Mouse (Mus musculus) midbrain, embryonic 11.5 days (tissue): ENCODE results near the gene Stard13. TPM values are rescaled to one million over a fixed set of nuclear protein-coding genes. Genes with fewer than 3 reads are reported as not detected.

ENCODE experiments used
- ATAC-seq: fragments of 200-750 bp; cut with Nextera tagmentation; 2 replicates; pipeline ENCODE4 v1.8.0; 2017; ENCODE audit warnings: moderate TSS enrichment, moderate library complexity; ENCODE audit not compliant: low FRiP score
- DNase-seq: peaks from one replicate; pipeline ENCODE4 v3.0.0; 2015; ENCODE audit warnings: low spot score; ENCODE audit errors: missing footprints
- H3K27ac ChIP-seq: fragments of 300-500 bp; sonication (generic); 2 replicates; pipeline ENCODE4 v1.5.1; 2014; ENCODE audit warnings: low read depth, low read length
- H3K27me3 ChIP-seq: fragments of 300-500 bp; sonication (generic); 2 replicates; pipeline ENCODE4 v1.6.1; 2014; ENCODE audit warnings: mild to moderate bottlenecking, low read length, moderate library complexity, mixed read lengths; ENCODE audit not compliant: control insufficient read depth, insufficient read depth
- H3K36me3 ChIP-seq: fragments of 300-500 bp; sonication (generic); 2 replicates; pipeline ENCODE4 v1.6.1; 2014; ENCODE audit warnings: mild to moderate bottlenecking, low read length, moderate library complexity, mixed read lengths; ENCODE audit not compliant: control insufficient read depth, insufficient read depth
- H3K4me1 ChIP-seq: fragments of 300-500 bp; sonication (generic); 2 replicates; pipeline ENCODE4 v1.6.1; 2014; ENCODE audit warnings: low read length; ENCODE audit not compliant: control insufficient read depth, insufficient read depth
- H3K4me2 ChIP-seq: fragments of 300-500 bp; sonication (generic); 2 replicates; pipeline ENCODE4 v1.6.1; 2014; ENCODE audit warnings: mild to moderate bottlenecking, moderate library complexity
- H3K4me3 ChIP-seq: fragments of 300-500 bp; sonication (generic); 2 replicates; pipeline ENCODE4 v1.5.1; 2014; ENCODE audit warnings: low read depth, low read length
- H3K9ac ChIP-seq: fragments of 300-500 bp; sonication (generic); 2 replicates; pipeline ENCODE4 v1.6.1; 2014; ENCODE audit warnings: low read length
- H3K9me3 ChIP-seq: fragments of 300-500 bp; sonication (generic); 2 replicates; pipeline ENCODE4 v1.6.1; 2016; ENCODE audit warnings: low read length; ENCODE audit not compliant: control insufficient read depth
- WGBS: fragments of 180-500 bp; shearing (Covaris S2); extraction: QIAGEN DNeasy Blood & Tissue Kit; methylation state at CpG from one replicate; pipeline ENCODE4 v1.1.7; 2014; 5-methylcytosine and 5-hydroxymethylcytosine counted together
- polyA plus RNA-seq: library from polyadenylated mRNA; unstranded; fragments of >200 nt; fragmentation: Nextera tagmentation; extraction: Ambion mirVana; gene quantifications from 2 replicates; pipeline ENCODE4 v1.2.1, GENCODE M21; 2014

Stard13 gene
- polyA plus RNA-seq, 1 experiment from 2014 or later: 2.9 TPM

GRCm38 (mm10) chr5:151127298-151127717 is 106.3 kb downstream of the Stard13 start:
- Histone ChIP-seq H3K9ac (no peak overlapping the region), H3K27me3 (no peaks in the 10 kb centered on the region), H3K27ac (no peak overlapping the region), H3K4me2 (no peak overlapping the region), H3K4me1 (no peaks in the 10 kb centered on the region), H3K9me3 (no peaks in the 10 kb centered on the region), H3K4me3 (no peak overlapping the region), H3K36me3 (no peaks in the 10 kb centered on the region)
- 69% methylated on average over 6 of the region's 6 CpGs for WGBS
- ATAC-seq: no peak
- DNase-seq: no peak

DNA sequence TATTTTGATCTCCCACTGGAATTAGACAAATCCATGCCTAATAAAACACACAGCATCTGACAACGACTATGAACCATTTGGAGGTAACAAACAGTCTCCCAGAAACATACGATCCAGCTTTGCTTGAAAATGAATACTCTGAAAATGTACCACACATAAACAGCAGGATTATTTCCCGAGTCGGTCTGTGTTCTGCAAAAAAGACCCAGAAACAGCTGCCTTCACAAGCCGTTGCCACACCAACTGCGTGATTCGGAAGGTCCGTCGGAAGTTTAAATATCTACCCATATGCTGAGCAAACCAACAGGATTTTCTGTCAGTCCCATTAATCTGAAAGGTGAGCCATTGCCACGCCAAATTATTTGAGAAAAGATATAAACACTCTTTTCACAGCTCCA is 107.0 kb downstream of the Stard13 start:
- H3K4me1 ChIP-seq: no peaks in the 10 kb centered on the region
- 84% methylated on average over 10 of the region's 10 CpGs for WGBS
- ATAC-seq (no peak), DNase-seq (no peak)
- no peaks in the 10 kb centered on the region for H3K9me3 ChIP-seq
- no peaks in the 10 kb centered on the region for H3K36me3 ChIP-seq
- H3K27ac ChIP-seq: no peak overlapping the region
- H3K27me3 ChIP-seq: no peaks in the 10 kb centered on the region
- H3K9ac ChIP-seq: no peak overlapping the region
- no peak overlapping the region for H3K4me2 ChIP-seq
- no peak overlapping the region for H3K4me3 ChIP-seq

DNA sequence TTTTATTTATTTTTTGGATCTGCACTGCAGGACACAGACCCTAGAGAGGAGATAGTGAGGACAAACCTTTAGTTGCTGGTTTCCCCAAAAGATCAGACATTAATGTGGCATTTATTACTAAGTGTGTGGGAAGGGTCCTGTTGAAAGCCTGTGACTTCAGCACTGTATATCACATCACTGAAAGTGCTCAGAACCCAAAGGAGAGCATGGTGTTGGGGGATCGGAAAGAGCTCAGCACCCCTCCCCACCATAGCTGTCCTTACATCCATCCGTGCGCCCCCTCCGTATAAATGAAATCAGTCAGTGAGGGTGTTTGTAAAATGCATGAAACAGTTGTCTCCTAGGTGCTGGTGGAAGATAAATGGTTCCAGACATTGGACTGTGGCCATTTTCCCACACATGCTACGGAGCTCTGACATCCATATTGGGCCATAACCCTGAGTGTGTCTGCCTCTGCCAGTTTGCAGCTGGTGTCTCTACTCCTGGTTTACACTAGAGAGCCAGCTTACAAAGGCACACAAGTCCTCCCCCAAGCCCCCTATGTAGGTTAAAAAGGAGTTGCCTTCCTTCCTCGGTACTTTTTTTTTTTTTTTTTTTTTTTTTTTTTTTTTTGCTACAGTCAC is 107.5 kb downstream of the Stard13 start:
- no peaks in the 10 kb centered on the region for H3K4me1 ChIP-seq
- no peaks in the 10 kb centered on the region for H3K36me3 ChIP-seq
- DNase-seq: no peak
- no peaks in the 10 kb centered on the region for H3K9me3 ChIP-seq
- H3K4me3 ChIP-seq: no peak overlapping the region
- H3K4me2 ChIP-seq: no peak overlapping the region
- ATAC-seq: no peak
- WGBS: 87% methylated on average over 6 of the region's 6 CpGs
- no peak overlapping the region for H3K9ac ChIP-seq
- H3K27ac ChIP-seq: no peak overlapping the region
- H3K27me3 ChIP-seq: no peaks in the 10 kb centered on the region

- no peak for ATAC-seq
- H3K36me3 ChIP-seq: no peaks in the 10 kb centered on the region
- no peak overlapping the region for H3K9ac ChIP-seq
- no peaks in the 10 kb centered on the region for H3K4me1 ChIP-seq
- WGBS: 93% methylated on average over 2 of the region's 2 CpGs
- H3K9me3 ChIP-seq: no peaks in the 10 kb centered on the region
- H3K27me3 ChIP-seq: no peaks in the 10 kb centered on the region
- no peak overlapping the region for H3K27ac ChIP-seq
- no peak overlapping the region for H3K4me2 ChIP-seq
- DNase-seq: no peak
- H3K4me3 ChIP-seq: no peak overlapping the region
Measured at GRCm38 (mm10) chr5:151117846-151118245, 115.8 kb downstream of the Stard13 start.

GRCm38 (mm10) chr5:151116192-151116887 is 117.3 kb downstream of the Stard13 start:
- no peak overlapping the region for H3K27ac ChIP-seq
- no peak overlapping the region for H3K4me2 ChIP-seq
- no peaks in the 10 kb centered on the region for H3K4me1 ChIP-seq
- no peak overlapping the region for H3K9ac ChIP-seq
- no peaks in the 10 kb centered on the region for H3K9me3 ChIP-seq
- 93% methylated on average over 5 of the region's 5 CpGs for WGBS
- H3K4me3 ChIP-seq: no peak overlapping the region
- no peak for ATAC-seq
- no peaks in the 10 kb centered on the region for H3K36me3 ChIP-seq
- DNase-seq: no peak
- no peaks in the 10 kb centered on the region for H3K27me3 ChIP-seq

DNA sequence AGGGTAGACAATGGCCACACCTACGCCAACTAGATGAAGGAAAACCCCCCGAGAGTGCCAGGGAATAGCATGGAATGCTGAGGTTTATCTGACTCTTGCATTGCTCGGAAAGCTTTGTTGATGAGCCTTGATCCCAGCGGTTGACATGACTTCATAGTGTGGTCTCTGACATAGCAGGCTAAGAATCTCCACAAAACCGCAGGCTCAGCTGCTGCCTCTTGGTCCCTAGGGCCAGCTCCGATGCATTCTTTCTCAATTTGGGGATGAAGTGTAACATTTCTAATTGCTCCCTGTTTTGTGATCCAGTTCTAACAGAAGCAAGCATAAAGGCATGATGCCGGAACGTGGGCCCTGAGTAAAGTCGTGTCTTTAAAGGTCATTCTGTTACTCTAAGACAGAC is 120.9 kb downstream of the Stard13 start:
- DNase-seq: no peak
- Histone ChIP-seq H3K27me3 (no peaks in the 10 kb centered on the region), H3K36me3 (no peaks in the 10 kb centered on the region), H3K4me3 (no peak overlapping the region), H3K27ac (no peak overlapping the region), H3K9ac (no peak overlapping the region), H3K4me1 (no peaks in the 10 kb centered on the region), H3K4me2 (no peak overlapping the region), H3K9me3 (no peaks in the 10 kb centered on the region)
- WGBS: 90% methylated on average over 9 of the region's 9 CpGs
- ATAC-seq: no peak

GRCm38 (mm10) chr5:151111080-151111871 is 122.4 kb downstream of the Stard13 start:
- Histone ChIP-seq H3K27me3 (no peaks in the 10 kb centered on the region), H3K27ac (no peak overlapping the region), H3K36me3 (no peaks in the 10 kb centered on the region), H3K9ac (no peak overlapping the region), H3K4me3 (no peak overlapping the region), H3K9me3 (no peaks in the 10 kb centered on the region), H3K4me2 (no peak overlapping the region), H3K4me1 (no peaks in the 10 kb centered on the region)
- 87% methylated on average over 7 of the region's 7 CpGs for WGBS
- DNase-seq: no peak
- ATAC-seq: no peak

GRCm38 (mm10) chr5:151110461-151110908 is 123.2 kb downstream of the Stard13 start:
- Histone ChIP-seq H3K27me3 (no peaks in the 10 kb centered on the region), H3K9ac (no peak overlapping the region), H3K4me3 (no peak overlapping the region), H3K36me3 (no peaks in the 10 kb centered on the region), H3K4me2 (no peak overlapping the region), H3K27ac (no peak overlapping the region), H3K4me1 (no peaks in the 10 kb centered on the region), H3K9me3 (no peaks in the 10 kb centered on the region)
- DNase-seq: no peak
- WGBS: 64% methylated on average over 6 of the region's 6 CpGs
- no peak for ATAC-seq

DNA sequence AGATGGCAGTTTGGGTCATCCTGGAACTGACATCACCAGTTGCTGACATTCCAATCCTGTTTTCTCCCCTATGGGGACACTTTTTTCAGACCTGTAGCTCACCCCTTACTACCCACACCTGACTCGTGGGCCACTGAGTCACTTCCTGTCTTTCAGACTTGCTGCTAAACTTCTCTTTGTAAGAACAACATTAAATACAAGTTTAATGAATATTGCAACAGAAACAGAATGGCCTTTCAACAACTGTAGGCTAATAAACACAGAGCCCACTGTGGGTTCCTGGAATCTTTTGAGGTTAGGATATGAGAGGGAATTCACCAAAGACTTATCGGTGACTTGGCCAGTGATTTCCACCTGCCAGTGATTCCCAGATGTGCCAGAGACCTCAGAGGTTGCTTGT is 123.8 kb downstream of the Stard13 start:
- Histone ChIP-seq H3K9ac (no peak overlapping the region), H3K27ac (no peak overlapping the region), H3K4me1 (no peaks in the 10 kb centered on the region), H3K4me3 (no peak overlapping the region), H3K27me3 (no peaks in the 10 kb centered on the region), H3K4me2 (no peak overlapping the region), H3K36me3 (no peaks in the 10 kb centered on the region), H3K9me3 (no peaks in the 10 kb centered on the region)
- no peak for DNase-seq
- 79% methylated on average over 2 of the region's 2 CpGs for WGBS
- no peak for ATAC-seq
